Mouse (Mus musculus): ENCODE data around the gene Chst11. TPM values are rescaled to one million over a fixed set of nuclear protein-coding genes. Genes with fewer than 3 reads are reported as not detected.

Chst11 gene
- polyA plus RNA-seq, 1 experiment from 2014 or later: 3.7 TPM

DNA sequence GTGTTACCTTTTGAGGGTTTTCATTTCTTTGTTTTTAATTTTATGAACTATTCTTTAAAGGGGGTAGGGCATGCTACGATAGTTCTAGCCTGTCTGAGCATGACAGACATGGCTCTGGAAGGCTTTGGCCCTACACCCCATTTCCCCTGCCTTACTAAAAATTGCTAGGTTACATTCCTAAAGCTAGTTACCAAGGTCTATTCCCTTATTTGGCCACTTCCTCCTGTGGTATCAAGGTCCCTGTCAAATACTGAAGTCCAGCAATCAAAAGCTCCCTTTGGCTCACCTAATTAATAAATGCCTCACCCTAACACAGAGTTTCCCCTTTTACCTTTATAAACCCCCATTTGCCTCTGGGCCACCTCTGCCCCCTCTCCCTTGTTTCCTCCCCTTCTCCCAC is 167.4 kb downstream of the Chst11 start:
- H3K27ac ChIP-seq: no peak overlapping the region
- WGBS: 51% methylated on average over 1 of the region's 1 CpGs

GRCm38 (mm10) chr10:83153374-83153773 is 168.1 kb downstream of the Chst11 start:
- Histone ChIP-seq H3K9me3 (no peaks in the 10 kb centered on the region), H3K27ac (no peak overlapping the region), H3K27me3 (no peaks in the 10 kb centered on the region), H3K4me3 (no peak overlapping the region), H3K36me3 (no peaks in the 10 kb centered on the region), H3K4me1 (peaks cover 28% of the 10 kb centered on the region), H3K4me2 (no peak overlapping the region), H3K9ac (no peak overlapping the region)
- 81% methylated on average over 5 of the region's 5 CpGs for WGBS
- ATAC-seq (ENCODE audit: insufficient number of reproducible peaks, low FRiP score, low TSS enrichment, low read depth): no peak

More for the DNA sequence above, 167.4 kb downstream of the Chst11 start:
- no peak for ATAC-seq (ENCODE audit: insufficient number of reproducible peaks, low FRiP score, low TSS enrichment, low read depth)
- Histone ChIP-seq H3K4me3 (no peak overlapping the region), H3K4me1 (peaks cover 28% of the 10 kb centered on the region), H3K9ac (no peak overlapping the region), H3K9me3 (no peaks in the 10 kb centered on the region), H3K4me2 (no peak overlapping the region), H3K27me3 (no peaks in the 10 kb centered on the region), H3K36me3 (no peaks in the 10 kb centered on the region)

DNA sequence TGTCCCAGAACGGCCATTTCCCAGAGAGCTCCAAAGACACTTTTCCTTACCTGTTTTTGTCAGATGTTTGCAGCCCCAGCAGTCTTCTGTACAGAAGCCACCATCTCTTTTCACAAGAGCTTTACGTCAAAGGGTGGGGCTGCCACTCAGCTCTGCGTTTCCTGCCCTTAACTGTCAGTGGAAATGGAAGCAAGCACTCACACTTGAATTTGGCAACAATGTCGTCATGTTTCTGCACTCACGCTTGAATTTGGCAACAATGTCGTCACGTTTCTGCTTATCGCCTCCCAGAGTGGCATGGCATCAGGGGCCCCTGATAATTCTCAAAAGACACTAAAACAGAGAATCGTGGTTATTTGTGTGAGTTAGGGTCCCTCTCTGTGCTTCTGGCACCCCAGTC is 168.6 kb downstream of the Chst11 start:
- Histone ChIP-seq H3K4me3 (no peak overlapping the region), H3K4me2 (no peak overlapping the region), H3K9ac (no peak overlapping the region), H3K4me1 (peaks cover 30% of the 10 kb centered on the region), H3K27me3 (no peaks in the 10 kb centered on the region), H3K9me3 (no peaks in the 10 kb centered on the region), H3K27ac (no peak overlapping the region), H3K36me3 (no peaks in the 10 kb centered on the region)
- ATAC-seq (ENCODE audit: insufficient number of reproducible peaks, low FRiP score, low TSS enrichment, low read depth): no peak
- WGBS: 79% methylated on average over 9 of the region's 9 CpGs

- Histone ChIP-seq H3K4me2 (no peak overlapping the region), H3K4me1 (peaks cover 24% of the 10 kb centered on the region), H3K4me3 (no peak overlapping the region), H3K9me3 (no peaks in the 10 kb centered on the region), H3K36me3 (no peaks in the 10 kb centered on the region), H3K27me3 (no peaks in the 10 kb centered on the region), H3K9ac (no peak overlapping the region), H3K27ac (no peak overlapping the region)
- no peak for ATAC-seq (ENCODE audit: insufficient number of reproducible peaks, low FRiP score, low TSS enrichment, low read depth)
- WGBS: 79% methylated on average over 5 of the region's 5 CpGs
These were observed 172.0 kb downstream of the Chst11 start for GRCm38 (mm10) chr10:83157289-83157688.

DNA sequence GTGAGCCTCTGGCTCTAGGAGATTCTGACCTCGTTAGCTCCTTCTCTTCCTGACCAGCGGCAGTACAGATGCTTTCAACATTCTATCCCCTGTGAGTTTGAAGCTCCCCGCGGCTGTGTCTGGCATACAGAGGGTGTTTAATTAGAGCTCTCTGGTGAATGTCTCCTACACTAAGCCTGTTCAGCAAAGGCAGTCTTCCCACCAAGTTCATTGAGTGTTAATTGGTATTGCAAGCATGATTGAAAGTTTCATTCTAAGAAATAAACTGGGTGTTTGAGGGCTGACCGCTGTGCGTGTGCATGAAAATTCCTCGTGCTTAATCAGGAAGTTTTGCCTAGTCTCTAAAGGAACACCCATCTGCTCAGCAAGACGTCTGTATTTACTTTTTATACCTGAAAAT is 173.0 kb downstream of the Chst11 start:
- Histone ChIP-seq H3K4me3 (no peak overlapping the region), H3K9me3 (no peaks in the 10 kb centered on the region), H3K36me3 (no peaks in the 10 kb centered on the region), H3K27me3 (no peaks in the 10 kb centered on the region), H3K4me2 (no peak overlapping the region), H3K9ac (no peak overlapping the region), H3K27ac (no peak overlapping the region), H3K4me1 (peaks cover 29% of the 10 kb centered on the region)
- no peak for ATAC-seq (ENCODE audit: insufficient number of reproducible peaks, low FRiP score, low TSS enrichment, low read depth)
- WGBS: 45% methylated on average over 8 of the region's 8 CpGs

DNA sequence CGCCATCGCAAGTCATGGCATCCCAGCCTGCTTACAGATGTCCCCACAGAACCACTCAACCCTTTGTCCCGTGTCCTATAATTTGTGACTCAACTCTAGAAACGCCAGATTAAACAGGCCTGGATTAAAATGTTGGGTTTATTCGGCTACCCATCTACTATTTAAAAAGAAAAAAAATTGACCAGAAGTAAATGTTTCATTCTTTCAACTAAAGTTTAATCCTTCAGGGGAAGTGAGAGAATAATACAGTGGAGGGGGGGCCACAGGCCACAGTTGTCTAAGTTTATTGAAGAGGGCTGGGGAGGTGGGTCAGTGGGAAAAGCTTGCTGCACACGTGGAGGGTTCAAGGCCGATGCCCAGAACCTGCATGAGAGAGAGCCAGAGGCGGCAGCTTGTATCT is 173.9 kb downstream of the Chst11 start:
- ATAC-seq (ENCODE audit: insufficient number of reproducible peaks, low FRiP score, low TSS enrichment, low read depth): no peak
- Histone ChIP-seq H3K36me3 (no peaks in the 10 kb centered on the region), H3K27ac (no peak overlapping the region), H3K9ac (no peak overlapping the region), H3K4me3 (no peak overlapping the region), H3K4me2 (no peak overlapping the region), H3K27me3 (no peaks in the 10 kb centered on the region), H3K4me1 (peaks cover 35% of the 10 kb centered on the region), H3K9me3 (no peaks in the 10 kb centered on the region)
- 79% methylated on average over 8 of the region's 8 CpGs for whole genome bisulfite sequencing

DNA sequence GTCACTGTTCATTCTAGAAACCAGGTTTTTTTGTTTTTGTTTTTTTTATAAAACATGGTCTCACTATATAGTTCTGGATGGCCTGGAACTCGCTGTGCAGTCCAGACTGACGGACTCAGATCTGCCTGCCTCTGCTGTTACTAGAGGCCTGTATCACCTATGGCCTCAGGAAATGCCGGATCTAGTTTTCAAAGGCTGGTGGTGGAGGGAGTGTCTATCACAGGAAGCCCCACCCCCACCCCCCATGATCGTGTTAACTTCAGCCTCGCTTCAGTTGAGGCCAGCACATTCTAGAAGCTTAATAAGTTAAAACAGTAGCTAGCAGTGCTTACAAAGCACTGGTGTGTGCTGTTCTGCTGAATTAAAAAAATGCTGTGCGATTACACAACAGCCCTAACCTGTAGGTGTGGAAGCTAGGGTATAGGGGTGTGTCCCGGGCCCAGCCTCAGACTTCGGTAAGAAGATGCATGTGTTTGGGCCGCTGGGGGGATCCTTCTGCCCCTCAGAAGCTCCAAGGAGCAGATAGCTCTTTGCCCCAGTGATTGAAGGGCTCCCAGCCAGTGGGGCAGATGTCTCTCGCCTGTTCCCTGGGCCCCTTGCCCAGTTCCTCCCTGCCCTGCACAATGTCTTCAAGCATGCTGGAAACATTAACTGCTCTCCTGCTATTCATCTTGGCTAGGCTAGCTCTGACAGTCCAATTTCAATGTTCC is 176.5 kb downstream of the Chst11 start:
- Histone ChIP-seq H3K36me3 (no peaks in the 10 kb centered on the region), H3K9ac (no peak overlapping the region), H3K4me2 (no peak overlapping the region), H3K27me3 (no peaks in the 10 kb centered on the region), H3K4me1 (peaks cover 44% of the 10 kb centered on the region), H3K4me3 (no peak overlapping the region), H3K9me3 (no peaks in the 10 kb centered on the region), H3K27ac (peak overlapping the region; percentile 57)
- 48% methylated on average over 10 of the region's 10 CpGs for WGBS
- ATAC-seq (ENCODE audit: insufficient number of reproducible peaks, low FRiP score, low TSS enrichment, low read depth): peak; percentile 35; the same call in 1 of the 2 replicates

DNA sequence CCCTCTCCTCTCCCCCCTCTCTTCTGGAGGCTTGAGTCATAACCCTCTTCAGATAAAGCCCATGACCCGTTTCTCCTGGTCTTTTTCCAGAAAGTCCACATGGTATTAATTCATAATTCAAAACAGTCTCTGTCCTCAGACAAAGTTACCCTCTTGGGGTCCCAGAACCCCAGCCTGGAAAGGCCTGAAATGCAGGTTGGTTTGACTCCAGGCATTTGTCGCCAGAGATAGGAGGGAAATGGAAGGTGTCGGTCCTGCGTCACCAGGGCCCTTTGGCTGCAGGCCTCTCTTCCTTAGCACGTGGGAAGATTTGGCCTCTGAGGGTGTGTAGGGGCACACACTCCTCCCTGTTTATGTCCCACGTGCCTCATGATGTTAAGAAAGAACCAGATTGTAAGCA is 178.6 kb downstream of the Chst11 start:
- WGBS: 24% methylated on average over 6 of the region's 6 CpGs

DNA sequence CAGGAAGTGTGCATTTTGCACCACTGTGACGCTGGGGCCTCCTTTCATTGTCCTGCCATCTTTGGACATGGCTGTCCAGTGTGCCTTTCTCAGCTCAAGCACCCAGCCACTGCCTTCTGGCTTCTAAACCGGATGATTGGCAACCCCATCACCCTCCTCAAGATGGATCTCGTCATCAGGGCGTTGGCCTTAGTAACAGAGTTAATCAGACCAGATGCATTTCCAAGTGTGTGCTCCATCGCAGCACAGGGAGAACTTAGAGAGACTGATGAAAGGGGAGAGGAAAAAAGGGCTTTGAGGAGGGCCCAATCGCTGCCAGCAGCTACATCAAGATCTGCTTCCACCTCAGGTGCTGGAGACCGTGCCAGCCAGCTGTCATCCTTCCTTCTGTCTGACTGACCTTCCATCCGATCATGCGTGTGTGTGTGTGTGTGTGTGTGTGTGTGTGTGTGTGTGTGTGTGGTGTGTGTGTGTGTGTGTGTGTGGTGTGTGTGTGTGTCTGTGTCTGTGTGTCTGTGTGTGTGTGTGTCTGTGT is 179.7 kb downstream of the Chst11 start:
- Histone ChIP-seq H3K27me3 (no peaks in the 10 kb centered on the region), H3K4me3 (no peak overlapping the region), H3K4me1 (peaks cover 70% of the 10 kb centered on the region), H3K9me3 (no peaks in the 10 kb centered on the region), H3K36me3 (no peaks in the 10 kb centered on the region), H3K9ac (no peak overlapping the region), H3K27ac (0 out of 2 replicates have a peak overlapping the region, but pooled peaks have one; percentile 12), H3K4me2 (no peak overlapping the region)
- no peak for ATAC-seq (ENCODE audit: insufficient number of reproducible peaks, low FRiP score, low TSS enrichment, low read depth)
- WGBS: 74% methylated on average over 9 of the region's 9 CpGs

More for the DNA sequence above, 178.6 kb downstream of the Chst11 start:
- no peaks in the 10 kb centered on the region for H3K27me3 ChIP-seq
- peaks cover 63% of the 10 kb centered on the region for H3K4me1 ChIP-seq
- H3K9ac ChIP-seq: no peak overlapping the region
- no peaks in the 10 kb centered on the region for H3K36me3 ChIP-seq
- no peak overlapping the region for H3K4me2 ChIP-seq
- no peaks in the 10 kb centered on the region for H3K9me3 ChIP-seq
- peak overlapping the region; percentile 35; the same call in 1 of the 2 replicates for H3K27ac ChIP-seq
- peak; percentile 41; the same call in 1 of the 2 replicates for ATAC-seq (ENCODE audit: insufficient number of reproducible peaks, low FRiP score, low TSS enrichment, low read depth)
- no peak overlapping the region for H3K4me3 ChIP-seq

DNA sequence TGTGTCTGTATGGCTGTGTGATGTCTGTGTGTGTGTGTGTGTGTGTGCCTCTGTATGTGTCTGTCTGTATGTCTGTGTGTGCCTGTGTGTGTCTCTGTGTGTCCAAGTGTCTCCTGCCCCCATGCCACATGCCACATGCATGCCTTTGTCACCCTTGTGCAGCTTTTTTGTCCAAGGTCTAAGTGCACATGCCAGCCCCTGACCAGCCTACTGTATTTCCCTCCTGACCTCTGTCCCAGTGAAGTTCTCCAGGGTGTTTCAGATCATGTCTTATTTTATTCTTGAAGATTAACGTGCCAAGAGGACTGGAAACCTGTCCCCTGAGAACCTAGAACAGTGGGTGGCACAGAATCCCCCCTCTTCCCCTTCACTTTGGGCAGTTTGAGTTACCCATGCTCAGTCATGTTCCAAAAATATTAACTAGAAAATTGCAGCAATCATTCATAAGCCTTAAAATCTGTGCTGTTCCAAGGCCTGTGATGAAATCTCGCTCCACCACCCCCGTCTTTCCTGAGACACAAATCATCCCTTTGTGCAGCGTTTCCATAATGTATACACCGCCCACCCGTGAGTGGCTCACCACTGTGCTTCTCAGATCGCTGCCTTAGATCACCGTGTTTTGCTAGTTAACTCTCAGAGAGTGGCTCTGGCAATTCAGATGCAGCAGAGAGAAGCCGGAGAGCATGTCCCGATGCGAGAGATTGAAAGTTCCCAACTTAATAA is 180.4 kb downstream of the Chst11 start:
- H3K9ac ChIP-seq: no peak overlapping the region
- H3K4me1 ChIP-seq: peaks cover 70% of the 10 kb centered on the region
- no peak overlapping the region for H3K4me3 ChIP-seq
- H3K27ac ChIP-seq: no peak overlapping the region
- ATAC-seq (ENCODE audit: insufficient number of reproducible peaks, low FRiP score, low TSS enrichment, low read depth): no peak
- H3K9me3 ChIP-seq: no peaks in the 10 kb centered on the region
- WGBS: 70% methylated on average over 11 of the region's 11 CpGs
- no peaks in the 10 kb centered on the region for H3K27me3 ChIP-seq
- no peak overlapping the region for H3K4me2 ChIP-seq
- H3K36me3 ChIP-seq: no peaks in the 10 kb centered on the region

GRCm38 (mm10) chr10:83166272-83166671 is 181.0 kb downstream of the Chst11 start:
- peaks cover 71% of the 10 kb centered on the region for H3K4me1 ChIP-seq
- no peak overlapping the region for H3K27ac ChIP-seq
- no peak for ATAC-seq (ENCODE audit: insufficient number of reproducible peaks, low FRiP score, low TSS enrichment, low read depth)
- H3K9me3 ChIP-seq: no peaks in the 10 kb centered on the region
- no peaks in the 10 kb centered on the region for H3K27me3 ChIP-seq
- no peaks in the 10 kb centered on the region for H3K36me3 ChIP-seq
- 77% methylated on average over 9 of the region's 9 CpGs for WGBS
- no peak overlapping the region for H3K4me3 ChIP-seq
- H3K4me2 ChIP-seq: no peak overlapping the region
- H3K9ac ChIP-seq: no peak overlapping the region

- Histone ChIP-seq H3K36me3 (no peaks in the 10 kb centered on the region), H3K9ac (no peak overlapping the region), H3K9me3 (no peaks in the 10 kb centered on the region), H3K4me3 (no peak overlapping the region), H3K27me3 (no peaks in the 10 kb centered on the region), H3K4me1 (peaks cover 59% of the 10 kb centered on the region), H3K4me2 (no peak overlapping the region), H3K27ac (no peak overlapping the region)
- WGBS: 61% methylated on average over 6 of the region's 6 CpGs
- ATAC-seq (ENCODE audit: insufficient number of reproducible peaks, low FRiP score, low TSS enrichment, low read depth): no peak
These were observed 182.2 kb downstream of the Chst11 start for GRCm38 (mm10) chr10:83167492-83167891.

All from limb, embryonic 15.5 days (tissue).